Comparison of ENCODE assay signal across 15 mouse cellular contexts in the genomic region with DNA sequence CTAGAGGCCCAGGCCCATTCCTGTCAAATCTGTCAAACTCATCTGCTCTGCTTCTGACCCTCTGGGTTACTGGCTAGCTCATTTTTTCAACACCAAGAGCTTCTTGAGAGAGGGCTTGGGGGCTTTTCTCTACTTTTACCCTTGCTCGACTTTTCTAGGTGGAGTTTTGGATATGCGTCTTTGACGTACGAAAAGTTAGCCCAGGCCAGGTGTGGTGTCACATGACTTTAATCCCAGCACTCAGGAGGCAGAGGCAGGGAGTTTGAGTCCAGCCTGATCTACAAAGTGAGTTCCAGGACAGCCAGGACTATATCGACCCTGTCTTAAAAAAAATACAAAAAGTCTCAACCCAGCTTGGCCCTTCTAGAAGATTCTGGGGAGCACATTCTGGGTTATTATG. TPM values are rescaled to one million over a fixed set of nuclear protein-coding genes. Genes with fewer than 3 reads are reported as not detected.
DNase-seq lines count a peak whose midpoint lies in the region; ATAC-seq and TF ChIP-seq lines count a peak whose summit lies in the region.
"Had no signal": no experiment of that assay in that cellular context is flagged by ENCODE, and none has a peak within 500 bp of the region (broad histone marks: within the 10 kb centered on the region; RNA-seq: fewer than 3 reads in every experiment).

No protein-coding gene starts in this region.

- H3K27me3 ChIP-seq in heart, embryonic 12.5 days (replicated peaks) = peaks cover 12% of the 10 kb centered on the region
- no peaks in the 10 kb centered on the region for H3K27me3 ChIP-seq in midbrain, embryonic 11.5 days (ENCODE audit: control insufficient read depth, insufficient read depth, low read length)
- no peaks in the 10 kb centered on the region for H3K27me3 ChIP-seq in midbrain, postnatal 0 days (ENCODE audit: insufficient read depth, low read length)
- no peaks in the 10 kb centered on the region for H3K27me3 ChIP-seq in stomach, embryonic 16.5 days (ENCODE audit: control insufficient read depth, insufficient read depth, low read length)
- H3K27me3 ChIP-seq: hindbrain, embryonic 13.5 days had no signal

- H3K4me1 ChIP-seq in heart, embryonic 12.5 days (replicated peaks) = peaks cover 42% of the 10 kb centered on the region
- H3K4me1 ChIP-seq in midbrain, embryonic 11.5 days (ENCODE audit: control insufficient read depth, insufficient read depth, low read length) = no peaks in the 10 kb centered on the region
- 0 out of 2 replicates have a peak, but pooled peaks cover 3% of the 10 kb centered on the region for H3K4me1 ChIP-seq in midbrain, postnatal 0 days (ENCODE audit: insufficient read depth, low read length)
- H3K4me1 ChIP-seq in stomach, embryonic 16.5 days (ENCODE audit: control insufficient read depth, insufficient read depth, low read length) = peaks cover 26% of the 10 kb centered on the region; the same call in 1 of the 2 replicates

- H3K9ac ChIP-seq in heart, embryonic 12.5 days = peak overlapping the region; percentile 35; the same call in 1 of the 2 replicates
- no peak overlapping the region for H3K9ac ChIP-seq in midbrain, embryonic 11.5 days (ENCODE audit: low read length)
- no peak overlapping the region for H3K9ac ChIP-seq in midbrain, postnatal 0 days (replicated peaks; ENCODE audit: low read length, poor library complexity, severe bottlenecking)
- H3K9ac ChIP-seq in stomach, embryonic 16.5 days (ENCODE audit: low read length) = no peak overlapping the region
- H3K9ac ChIP-seq: hindbrain, embryonic 13.5 days had no signal

- no peak for DNase-seq in heart, postnatal 36 days
- peak; percentile 78 for DNase-seq in midbrain, embryonic 11.5 days (ENCODE audit: low spot score, missing footprints)
- no peak for DNase-seq in midbrain, postnatal 0 days (ENCODE audit: low spot score)
- peak; percentile 43 for DNase-seq in liver
- DNase-seq in kidney, adult 18-20 months = no peak
- DNase-seq in frontal cortex, adult 2 months (ENCODE audit: extremely low spot score in 1 of 2, low spot score in 1 of 2) = no peak

- H3K36me3 ChIP-seq in heart, embryonic 12.5 days = no peaks in the 10 kb centered on the region
- H3K36me3 ChIP-seq in midbrain, embryonic 11.5 days (ENCODE audit: control insufficient read depth, insufficient read depth, low read length) = no peaks in the 10 kb centered on the region
- H3K36me3 ChIP-seq in midbrain, postnatal 0 days (ENCODE audit: insufficient read depth, low read length) = no peaks in the 10 kb centered on the region
- no peaks in the 10 kb centered on the region for H3K36me3 ChIP-seq in stomach, embryonic 16.5 days (ENCODE audit: control insufficient read depth, insufficient read depth, low read length)
- H3K36me3 ChIP-seq: hindbrain, embryonic 13.5 days; limb, embryonic 10.5 days had no signal

- 73% methylated on average over 5 of the region's 5 CpGs for WGBS in heart, embryonic 12.5 days
- 89% methylated on average over 5 of the region's 5 CpGs for WGBS in midbrain, embryonic 11.5 days
- WGBS in midbrain, postnatal 0 days = 93% methylated on average over 5 of the region's 5 CpGs
- 77% methylated on average over 5 of the region's 5 CpGs for WGBS in stomach, embryonic 16.5 days

- H3K27ac ChIP-seq in heart, embryonic 12.5 days (ENCODE audit: poor library complexity, severe bottlenecking) = peak overlapping the region; percentile 89
- no peak overlapping the region for H3K27ac ChIP-seq in midbrain, embryonic 11.5 days (ENCODE audit: low read depth, low read length)
- H3K27ac ChIP-seq in midbrain, postnatal 0 days (ENCODE audit: low read depth, low read length) = no peak overlapping the region
- H3K27ac ChIP-seq in stomach, embryonic 16.5 days (ENCODE audit: low read length) = peak overlapping the region; percentile 75
- H3K27ac ChIP-seq: hindbrain, embryonic 13.5 days had no signal

- no peaks in the 10 kb centered on the region for H3K9me3 ChIP-seq in heart, embryonic 12.5 days (replicated peaks)
- H3K9me3 ChIP-seq in midbrain, embryonic 11.5 days (ENCODE audit: control insufficient read depth, low read length) = no peaks in the 10 kb centered on the region
- no peaks in the 10 kb centered on the region for H3K9me3 ChIP-seq in midbrain, postnatal 0 days (ENCODE audit: low read length)
- H3K9me3 ChIP-seq in stomach, embryonic 16.5 days (replicated peaks; ENCODE audit: control insufficient read depth, low read length) = no peaks in the 10 kb centered on the region
- H3K9me3 ChIP-seq: hindbrain, embryonic 13.5 days; limb, embryonic 10.5 days had no signal

- ATAC-seq in heart, embryonic 12.5 days (ENCODE audit: insufficient number of reproducible peaks, low FRiP score) = no peak
- no peak for ATAC-seq in midbrain, embryonic 11.5 days (ENCODE audit: low FRiP score)
- ATAC-seq in midbrain, postnatal 0 days (ENCODE audit: low FRiP score) = no peak
- ATAC-seq in stomach, embryonic 16.5 days (ENCODE audit: insufficient read depth, low FRiP score) = no peak

- H3K4me3 ChIP-seq in heart, embryonic 12.5 days = no peak overlapping the region
- no peak overlapping the region for H3K4me3 ChIP-seq in midbrain, embryonic 11.5 days (ENCODE audit: low read depth, low read length)
- no peak overlapping the region for H3K4me3 ChIP-seq in midbrain, postnatal 0 days (ENCODE audit: low read depth, low read length)
- no peak overlapping the region for H3K4me3 ChIP-seq in stomach, embryonic 16.5 days (replicated peaks; ENCODE audit: low read length)
- H3K4me3 ChIP-seq: hindbrain, embryonic 13.5 days; limb, embryonic 10.5 days; myocyte had no signal

- intact Hi-C loops in heart, postnatal 36 days (cut with DNase I) = loop anchor here (1.0 to 2.0 kb wide), 2 partner anchors 101 to 174 kb away; a partner anchor contains a TSS

- peak overlapping the region; percentile 44; the same call in 1 of the 2 replicates for H3K4me2 ChIP-seq in heart, embryonic 12.5 days
- H3K4me2 ChIP-seq in midbrain, embryonic 11.5 days = no peak overlapping the region
- H3K4me2 ChIP-seq in midbrain, postnatal 0 days (ENCODE audit: low read depth, low read length, poor library complexity, severe bottlenecking) = no peak overlapping the region
- no peak overlapping the region for H3K4me2 ChIP-seq in stomach, embryonic 16.5 days (ENCODE audit: low read depth, low read length)
- H3K4me2 ChIP-seq: hindbrain, embryonic 13.5 days had no signal

- no peak for TF ChIP-seq CTCF in midbrain, postnatal 0 days (IDR thresholded peaks at IDR 0.05)

RNA-seq across cellular contexts. Expression of a gene that starts 12.0 kb away (rescaled TPM):
- polyA plus RNA-seq in heart, embryonic 12.5 days (2016; fragmentation: Nextera tagmentation; extraction: Ambion mirVana) = not detected in 2 replicates
- not detected for total RNA-seq in heart, postnatal 36 days (2021)
- polyA plus RNA-seq in midbrain, embryonic 11.5 days (2014; fragmentation: Nextera tagmentation; extraction: Ambion mirVana) = not detected in 2 replicates
- not detected in 2 replicates for total RNA-seq in midbrain, postnatal 0 days (2014; rRNA removed)
- 0.19 and 0.25 TPM in 2 replicates for polyA plus RNA-seq in midbrain, postnatal 0 days (2015; fragmentation: Nextera tagmentation; extraction: Ambion mirVana)
- 0.29 and 0.37 TPM in 2 replicates for polyA plus RNA-seq in stomach, embryonic 16.5 days (2015; fragmentation: Nextera tagmentation; extraction: Ambion mirVana)
- not detected in 2 replicates for polyA plus RNA-seq in frontal cortex, adult 2 months (2012; rRNA removed)
- total RNA-seq: adrenal gland, postnatal 36 days; layer of hippocampus, postnatal 36 days; neutrophil, adult 5-6 weeks had no signal
- polyA plus RNA-seq: hindbrain, embryonic 13.5 days; limb, embryonic 10.5 days; myocyte; stomach, embryonic 14.5 days had no signal

RNA-seq across cellular contexts. Expression of a gene that starts 20.4 kb away (rescaled TPM):
- polyA plus RNA-seq in heart, embryonic 12.5 days (2016; fragmentation: Nextera tagmentation; extraction: Ambion mirVana) = 2.1 and 2.9 TPM in 2 replicates
- under 1 TPM; 0.38 to 0.44 TPM for total RNA-seq in heart, postnatal 36 days (2021)
- polyA plus RNA-seq in midbrain, embryonic 11.5 days (2014; fragmentation: Nextera tagmentation; extraction: Ambion mirVana) = 0.26 and 0.36 TPM in 2 replicates
- total RNA-seq in midbrain, postnatal 0 days (2014; rRNA removed) = not detected in 2 replicates
- polyA plus RNA-seq in midbrain, postnatal 0 days (2015; fragmentation: Nextera tagmentation; extraction: Ambion mirVana) = 0.14 TPM in 1 of 2 replicates, not detected in the other
- polyA plus RNA-seq in stomach, embryonic 16.5 days (2015; fragmentation: Nextera tagmentation; extraction: Ambion mirVana) = 9.5 and 12.0 TPM in 2 replicates
- polyA plus RNA-seq in frontal cortex, adult 2 months (2012; rRNA removed) = 0.04 TPM in 1 of 2 replicates, not detected in the other
- total RNA-seq: layer of hippocampus, postnatal 36 days; neutrophil, adult 5-6 weeks had no signal

Comparison
In these comparisons a context has a peak if more than half of its experiments do, and no peak if none do; other contexts are left out.
1. DNase-seq: peak in midbrain, embryonic 11.5 days (single experiment) and liver (single experiment); none in heart, postnatal 36 days (0 of 2), midbrain, postnatal 0 days (single experiment), kidney, adult 18-20 months (single experiment) and frontal cortex, adult 2 months (0 of 2).
2. H3K27ac ChIP-seq: peak in heart, embryonic 12.5 days (single experiment) and stomach, embryonic 16.5 days (single experiment); none in midbrain, embryonic 11.5 days (single experiment) and midbrain, postnatal 0 days (single experiment).